ENCODE assay signal across 8 mouse cellular contexts in genomic region chr6:39870271-39871135, GRCm38 (mm10). TPM values are rescaled to one million over a fixed set of nuclear protein-coding genes. Genes with fewer than 3 reads are reported as not detected.
DNase-seq lines count a peak whose midpoint lies in the region; ATAC-seq and TF ChIP-seq lines count a peak whose summit lies in the region.

No protein-coding gene starts in this region.

- H3K9ac ChIP-seq in kidney, postnatal 0 days (ENCODE audit: low read depth, low read length): no peak overlapping the region
- no peak overlapping the region for H3K9ac ChIP-seq in liver, embryonic 13.5 days

- peak; percentile 15 for DNase-seq in ovary, postnatal 14 days (ENCODE audit: low spot score)
- no peak for DNase-seq in ovary, adult 18-20 months (ENCODE audit: low spot score)
- peak; percentile 93 to 95 for DNase-seq in cerebellum, postnatal 10 days
- peak; percentile 54 to 76 for DNase-seq in frontal cortex, postnatal 14 days (ENCODE audit: low spot score in 2 of 2)
- DNase-seq in kidney, postnatal 0 days (ENCODE audit: low spot score): peak; percentile 39
- DNase-seq in liver, embryonic 13.5 days: no peak
- DNase-seq in right cerebral cortex, adult 2 months (ENCODE audit: low spot score in 2 of 2): peak; percentile 82 to 85

- H3K27ac ChIP-seq in kidney, postnatal 0 days: no peak overlapping the region
- no peak overlapping the region for H3K27ac ChIP-seq in liver, embryonic 13.5 days

- ATAC-seq in kidney, postnatal 0 days (replicated peaks; ENCODE audit: low FRiP score, low read depth): no peak
- ATAC-seq in liver, embryonic 13.5 days (ENCODE audit: low read depth): no peak
- no peak for ATAC-seq in monocyte, adult 5-6 weeks (replicated peaks; ENCODE audit: insufficient number of reproducible peaks, low FRiP score, low TSS enrichment, poor library complexity, severe bottlenecking)

- peak overlapping the region; percentile 87 for H3K4me2 ChIP-seq in kidney, postnatal 0 days (ENCODE audit: low read length)
- H3K4me2 ChIP-seq in liver, embryonic 13.5 days: peak overlapping the region; percentile 60

- H3K4me1 ChIP-seq in kidney, postnatal 0 days (replicated peaks; ENCODE audit: insufficient read depth, low read length): no peaks in the 10 kb centered on the region; the same call in none of the 2 replicates
- 0 out of 2 replicates have a peak, but pooled peaks cover 13% of the 10 kb centered on the region for H3K4me1 ChIP-seq in liver, embryonic 13.5 days (replicated peaks)

- H3K4me3 ChIP-seq in kidney, postnatal 0 days (replicated peaks; ENCODE audit: low read depth, low read length): peak overlapping the region; percentile 45
- no peak overlapping the region for H3K4me3 ChIP-seq in liver, embryonic 13.5 days (replicated peaks)

- no peaks in the 10 kb centered on the region for H3K9me3 ChIP-seq in kidney, postnatal 0 days (replicated peaks; ENCODE audit: low read length)
- H3K9me3 ChIP-seq in liver, embryonic 13.5 days (replicated peaks): no peaks in the 10 kb centered on the region

- H3K36me3 ChIP-seq in kidney, postnatal 0 days (ENCODE audit: insufficient read depth, low read length): no peaks in the 10 kb centered on the region
- no peaks in the 10 kb centered on the region for H3K36me3 ChIP-seq in liver, embryonic 13.5 days

- H3K27me3 ChIP-seq in kidney, postnatal 0 days (ENCODE audit: insufficient read depth, low read length): peaks cover 40% of the 10 kb centered on the region
- peaks cover 73% of the 10 kb centered on the region for H3K27me3 ChIP-seq in liver, embryonic 13.5 days

- TF ChIP-seq CTCF in kidney, postnatal 0 days (IDR thresholded peaks at IDR 0.05; ENCODE audit: low read depth): peak; percentile 58

- WGBS in kidney, postnatal 0 days: 2% methylated on average over 28 of the region's 28 CpGs
- WGBS in liver, embryonic 13.5 days (ENCODE audit: insufficient replicate concordance): 2% methylated on average over 27 of the region's 28 CpGs

RNA-seq across cellular contexts. Expression of gene Tmem178b, which starts 2.6 kb away (rescaled TPM):
- polyA plus RNA-seq in kidney, postnatal 0 days (2015; fragmentation: Nextera tagmentation; extraction: Ambion mirVana): 0.11 and 0.25 TPM in 2 replicates
- polyA plus RNA-seq in liver, embryonic 13.5 days (2015; fragmentation: Nextera tagmentation; extraction: Ambion mirVana): 0.03 TPM in 1 of 2 replicates, not detected in the other
- total RNA-seq in monocyte, adult 5-6 weeks (2017): not detected in 3 replicates

RNA-seq across cellular contexts. Expression of gene Mrps33, which starts 59.7 kb away (rescaled TPM):
- 220 and 245 TPM in 2 replicates for polyA plus RNA-seq in kidney, postnatal 0 days (2015; fragmentation: Nextera tagmentation; extraction: Ambion mirVana)
- 96.2 and 110 TPM in 2 replicates for polyA plus RNA-seq in liver, embryonic 13.5 days (2015; fragmentation: Nextera tagmentation; extraction: Ambion mirVana)
- 34.6 to 42.8 TPM (median 36.2 TPM) in 3 replicates for total RNA-seq in monocyte, adult 5-6 weeks (2017)

Comparison
In these comparisons a context has a peak if more than half of its experiments do, and no peak if none do; other contexts are left out.
1. DNase-seq: peak in ovary, postnatal 14 days (single experiment), cerebellum, postnatal 10 days (2 of 2), frontal cortex, postnatal 14 days (2 of 2), kidney, postnatal 0 days (single experiment) and right cerebral cortex, adult 2 months (2 of 2); none in ovary, adult 18-20 months (single experiment) and liver, embryonic 13.5 days (single experiment).